Mouse (Mus musculus): ENCODE results near the gene Krtcap3.

Gene Krtcap3

DNA sequence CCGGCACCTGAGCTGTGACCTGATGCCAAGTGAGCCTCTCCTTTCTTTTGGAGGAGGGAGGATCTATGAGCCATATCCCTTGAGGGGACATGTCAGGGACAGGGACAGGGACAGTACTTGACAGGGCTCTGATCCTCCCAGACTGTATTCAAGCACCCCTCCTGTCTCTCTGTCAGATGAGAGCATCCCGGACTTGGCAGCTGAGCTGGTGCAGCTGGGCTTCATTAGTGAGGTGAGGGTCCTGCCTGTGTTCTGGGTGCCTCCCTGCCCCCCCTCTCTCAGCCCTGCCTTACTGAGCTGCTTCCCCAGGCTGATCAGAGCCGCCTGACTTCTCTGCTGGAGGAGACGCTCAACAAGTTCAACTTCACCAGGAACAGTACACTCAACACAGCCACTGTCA lies 775 bp upstream of the Krtcap3 start:
- in situ Hi-C loops (cut with MboI; ENCODE audit: low pct_unique_long_range_greater_than_20kb in 1 of 2, low sequenced_read_pairs in 2 of 2, unreplicated experiment in 1 of 2) = no loop called here

DNA sequence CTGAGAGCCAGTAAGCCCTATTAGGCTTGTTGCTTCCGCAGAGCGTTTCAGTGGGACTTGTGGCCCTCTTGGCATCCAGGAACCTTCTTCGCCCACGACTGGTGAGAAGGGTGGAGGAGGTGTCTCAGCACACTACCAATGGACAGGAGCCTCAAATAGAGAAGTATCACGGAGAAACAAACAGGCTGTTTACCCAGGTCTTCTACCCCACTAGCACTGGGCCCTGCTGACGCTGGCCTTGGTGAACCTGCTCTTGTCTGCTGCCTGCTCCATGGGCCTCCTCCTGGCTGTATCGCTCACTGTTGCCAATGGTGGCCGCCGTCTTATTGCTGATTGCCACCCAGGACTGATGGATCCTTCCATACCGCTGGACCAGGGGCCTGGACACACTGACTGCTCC lies 660 bp downstream of the Krtcap3 start:
- in situ Hi-C loops (cut with MboI; ENCODE audit: low pct_unique_long_range_greater_than_20kb in 1 of 2, low sequenced_read_pairs in 2 of 2, unreplicated experiment in 1 of 2) = no loop called here

DNA sequence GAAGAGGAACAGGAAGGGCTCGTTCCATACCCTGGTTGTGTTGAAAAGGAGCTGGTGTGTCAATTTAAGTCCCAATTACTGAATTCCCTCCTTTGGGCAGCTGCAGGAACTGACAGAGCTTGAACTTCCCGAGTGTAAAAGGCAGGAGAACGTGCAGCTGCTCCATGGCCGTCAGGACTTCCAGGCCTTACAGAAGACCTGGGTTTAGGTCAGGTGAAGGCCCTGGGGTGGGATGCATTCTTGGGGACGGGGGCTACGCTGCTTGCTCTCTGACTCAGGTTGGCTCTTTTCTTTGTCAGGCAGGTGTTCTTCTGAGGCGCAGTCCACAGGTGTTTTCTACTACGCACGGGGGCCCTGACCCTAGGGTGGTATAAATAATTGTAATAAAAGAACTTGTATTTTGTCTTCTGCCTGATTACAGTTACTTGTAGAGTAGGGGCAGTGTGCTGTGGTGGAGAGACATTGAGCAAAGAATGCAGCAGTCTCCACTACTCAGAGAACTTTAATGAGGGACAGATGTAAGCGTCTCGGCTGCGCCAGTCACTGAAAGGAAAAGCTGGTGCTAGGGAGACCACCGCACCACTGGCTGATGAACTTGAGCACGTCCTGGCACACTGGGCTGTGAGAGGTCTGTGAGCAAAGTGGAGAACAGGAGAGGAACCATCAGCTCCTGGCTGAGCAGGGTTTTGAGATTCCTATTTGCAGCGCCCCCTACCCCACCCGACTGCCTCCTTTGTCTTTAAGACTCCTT lies 1.5 kb downstream of the Krtcap3 start:
- in situ Hi-C loops (cut with MboI; ENCODE audit: low pct_unique_long_range_greater_than_20kb in 1 of 2, low sequenced_read_pairs in 2 of 2, unreplicated experiment in 1 of 2) = no loop called here

DNA sequence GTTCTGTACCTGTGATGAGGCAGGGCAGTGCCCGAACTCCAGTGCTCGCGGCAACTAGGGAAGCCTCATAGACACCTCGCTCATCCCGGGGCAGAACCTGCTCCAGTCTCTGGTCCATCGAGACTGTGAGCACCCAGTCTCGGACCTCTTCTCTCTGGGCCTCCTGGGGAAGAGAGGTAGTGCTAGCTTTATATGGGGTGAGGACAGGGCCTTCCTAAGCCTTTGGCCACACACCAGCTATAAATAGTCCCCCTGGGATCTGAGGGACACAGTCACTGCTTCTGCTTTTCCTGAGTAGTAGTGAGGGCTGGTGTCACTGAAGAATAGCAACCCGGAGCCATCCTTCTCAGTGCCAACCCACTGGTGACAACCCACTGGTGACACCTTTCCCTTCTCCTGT lies 2.3 kb downstream of the Krtcap3 start:
- in situ Hi-C loops (cut with MboI; ENCODE audit: low pct_unique_long_range_greater_than_20kb in 1 of 2, low sequenced_read_pairs in 2 of 2, unreplicated experiment in 1 of 2) = no loop called here

DNA sequence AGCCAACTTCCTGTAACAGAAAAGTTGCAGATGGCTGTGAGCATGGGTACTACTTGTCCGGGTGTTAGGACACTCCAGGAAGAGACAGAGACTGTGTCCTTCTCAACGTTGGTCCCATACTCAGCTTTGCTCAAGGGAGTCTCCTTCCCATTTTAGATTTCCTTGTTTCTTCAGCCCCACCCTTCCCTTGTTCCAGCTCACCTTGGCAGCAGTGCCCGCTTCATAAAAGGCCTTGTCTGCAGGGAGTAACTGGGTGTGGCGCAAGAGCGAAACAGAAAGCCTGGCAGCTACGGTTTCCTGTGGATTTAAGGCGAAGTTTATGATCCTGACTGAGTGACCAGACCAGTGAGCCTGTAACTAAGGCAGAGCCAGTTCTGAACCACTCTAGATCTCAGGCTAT lies 3.0 kb downstream of the Krtcap3 start:
- in situ Hi-C loops (cut with MboI; ENCODE audit: low pct_unique_long_range_greater_than_20kb in 1 of 2, low sequenced_read_pairs in 2 of 2, unreplicated experiment in 1 of 2) = no loop called here

- in situ Hi-C loops (cut with MboI; ENCODE audit: low pct_unique_long_range_greater_than_20kb in 1 of 2, low sequenced_read_pairs in 2 of 2, unreplicated experiment in 1 of 2) = no loop called here
Measured at GRCm38 (mm10) chr5:31254901-31255300, 3.4 kb downstream of the Krtcap3 start.

GRCm38 (mm10) chr5:31255381-31255780 lies 3.9 kb downstream of the Krtcap3 start:
- in situ Hi-C loops (cut with MboI; ENCODE audit: low pct_unique_long_range_greater_than_20kb in 1 of 2, low sequenced_read_pairs in 2 of 2, unreplicated experiment in 1 of 2) = no loop called here

GRCm38 (mm10) chr5:31255971-31256370 lies 4.5 kb downstream of the Krtcap3 start:
- in situ Hi-C loops (cut with MboI; ENCODE audit: low pct_unique_long_range_greater_than_20kb in 1 of 2, low sequenced_read_pairs in 2 of 2, unreplicated experiment in 1 of 2) = no loop called here

DNA sequence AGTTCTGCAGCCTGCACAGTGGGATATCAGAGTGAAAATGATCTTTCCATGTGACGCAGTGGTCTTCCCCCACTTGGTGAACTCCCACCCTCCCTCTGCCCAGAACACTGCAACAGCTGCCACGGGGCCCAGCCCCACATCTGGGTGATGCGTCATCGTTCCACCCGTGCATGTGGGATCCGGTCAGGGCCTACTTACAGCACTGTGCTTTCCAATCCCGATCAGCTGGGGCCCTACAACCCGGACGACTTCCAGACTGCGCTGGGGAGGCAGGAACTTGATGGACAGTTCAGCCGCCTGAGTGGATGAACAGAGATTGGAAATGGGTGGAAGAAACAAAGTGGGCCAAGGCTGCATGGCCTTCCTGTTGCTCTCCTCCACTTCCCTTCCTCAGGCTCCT lies 6.1 kb downstream of the Krtcap3 start:
- in situ Hi-C loops (cut with MboI; ENCODE audit: low pct_unique_long_range_greater_than_20kb in 1 of 2, low sequenced_read_pairs in 2 of 2, unreplicated experiment in 1 of 2) = no loop called here

GRCm38 (mm10) chr5:31266101-31266500 lies 14.6 kb downstream of the Krtcap3 start:
- in situ Hi-C loops (cut with MboI; ENCODE audit: low pct_unique_long_range_greater_than_20kb in 1 of 2, low sequenced_read_pairs in 2 of 2, unreplicated experiment in 1 of 2) = no loop called here

DNA sequence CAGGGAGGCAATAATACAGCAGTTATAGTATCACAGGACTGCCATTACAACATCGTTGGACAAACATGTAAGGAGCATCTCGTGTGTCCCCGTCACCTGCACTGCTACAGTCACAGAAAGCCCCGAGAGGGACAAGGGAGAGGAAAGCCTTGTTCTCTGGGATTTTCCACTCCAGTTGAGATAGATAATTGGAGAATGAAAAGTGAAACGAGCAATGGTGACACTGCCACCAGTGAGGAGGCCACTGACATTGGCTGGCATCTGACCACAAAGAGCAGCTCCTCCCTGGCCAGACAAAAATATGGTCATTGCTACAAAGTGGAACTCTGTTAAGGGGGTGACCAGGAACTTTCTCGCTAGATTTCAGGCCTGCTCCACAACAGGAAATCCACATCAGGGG lies 16.2 kb downstream of the Krtcap3 start:
- in situ Hi-C loops (cut with MboI; ENCODE audit: low pct_unique_long_range_greater_than_20kb in 1 of 2, low sequenced_read_pairs in 2 of 2, unreplicated experiment in 1 of 2) = no loop called here

GRCm38 (mm10) chr5:31273018-31273417 lies 21.5 kb downstream of the Krtcap3 start:
- in situ Hi-C loops (cut with MboI; ENCODE audit: low pct_unique_long_range_greater_than_20kb in 1 of 2, low sequenced_read_pairs in 2 of 2, unreplicated experiment in 1 of 2) = no loop called here

DNA sequence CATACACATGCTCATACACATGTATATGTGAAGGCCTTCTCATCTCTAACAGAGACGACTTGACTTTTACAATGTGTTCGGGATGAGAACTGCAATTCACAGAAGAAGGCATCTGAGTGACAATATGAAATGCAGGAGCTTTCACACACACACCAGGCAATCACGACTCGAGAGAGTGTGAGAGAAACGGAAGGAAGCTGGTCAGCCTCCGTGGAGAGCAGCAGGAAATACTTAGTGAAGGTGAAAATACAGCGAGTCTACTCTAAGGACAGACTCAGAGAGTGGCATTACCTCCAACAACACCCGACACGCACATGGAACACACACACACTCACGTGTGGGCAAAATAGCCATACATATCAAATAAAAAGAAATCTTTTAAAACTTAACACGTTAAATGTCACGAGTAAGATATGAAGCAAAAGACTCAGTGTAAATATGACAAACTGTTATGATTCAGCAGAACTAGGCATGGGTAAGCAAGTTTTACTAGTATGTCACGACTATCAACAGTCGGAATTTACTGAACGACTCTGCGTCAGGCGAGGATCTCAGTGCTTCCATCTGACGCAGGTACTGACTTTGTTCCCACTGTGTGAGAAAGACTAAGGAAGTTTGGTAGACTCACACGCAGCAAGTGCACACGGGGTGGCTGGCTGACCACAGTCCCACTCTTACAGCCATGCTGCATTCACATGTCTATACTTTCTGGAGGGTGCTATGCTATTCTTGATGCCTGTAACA lies 27.9 kb downstream of the Krtcap3 start:
- in situ Hi-C loops (cut with MboI; ENCODE audit: low pct_unique_long_range_greater_than_20kb in 1 of 2, low sequenced_read_pairs in 2 of 2, unreplicated experiment in 1 of 2) = no loop called here

- in situ Hi-C loops (cut with MboI; ENCODE audit: low pct_unique_long_range_greater_than_20kb in 1 of 2, low sequenced_read_pairs in 2 of 2, unreplicated experiment in 1 of 2) = no loop called here
Measured at GRCm38 (mm10) chr5:31288225-31288624, 36.7 kb downstream of the Krtcap3 start.

GRCm38 (mm10) chr5:31288655-31289054 lies 37.2 kb downstream of the Krtcap3 start:
- in situ Hi-C loops (cut with MboI; ENCODE audit: low pct_unique_long_range_greater_than_20kb in 1 of 2, low sequenced_read_pairs in 2 of 2, unreplicated experiment in 1 of 2) = no loop called here

DNA sequence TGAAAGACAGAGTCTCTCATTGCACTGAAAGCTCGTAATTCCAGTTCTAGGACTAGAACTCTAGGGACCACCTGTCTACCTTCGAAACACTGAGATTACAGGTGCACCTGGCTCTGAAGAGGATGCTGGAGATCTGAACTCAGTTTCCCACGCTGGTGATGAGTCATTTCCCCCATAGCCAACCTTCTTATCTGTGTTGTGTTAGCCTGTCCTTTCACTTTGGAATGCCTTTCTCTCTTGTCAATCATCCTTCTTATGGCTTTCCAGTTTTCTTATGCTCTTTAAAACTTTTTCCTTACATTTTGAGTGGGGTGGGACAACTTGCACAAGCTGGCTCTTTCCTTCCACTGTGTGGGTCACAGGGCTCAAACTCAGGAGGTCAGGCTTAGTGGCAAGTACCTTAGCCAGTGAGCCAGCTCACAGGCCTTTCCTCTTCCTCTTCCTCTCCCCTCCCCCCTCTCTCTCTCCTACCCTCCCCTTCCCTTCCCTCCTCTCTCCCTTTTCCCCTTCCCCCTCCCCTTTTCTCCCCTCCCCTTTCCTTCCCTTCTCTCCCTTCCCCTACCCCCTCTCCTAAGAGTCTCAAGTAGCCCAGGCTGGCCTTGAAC lies 38.2 kb downstream of the Krtcap3 start:
- in situ Hi-C loops (cut with MboI; ENCODE audit: low pct_unique_long_range_greater_than_20kb in 1 of 2, low sequenced_read_pairs in 2 of 2, unreplicated experiment in 1 of 2) = no loop called here

DNA sequence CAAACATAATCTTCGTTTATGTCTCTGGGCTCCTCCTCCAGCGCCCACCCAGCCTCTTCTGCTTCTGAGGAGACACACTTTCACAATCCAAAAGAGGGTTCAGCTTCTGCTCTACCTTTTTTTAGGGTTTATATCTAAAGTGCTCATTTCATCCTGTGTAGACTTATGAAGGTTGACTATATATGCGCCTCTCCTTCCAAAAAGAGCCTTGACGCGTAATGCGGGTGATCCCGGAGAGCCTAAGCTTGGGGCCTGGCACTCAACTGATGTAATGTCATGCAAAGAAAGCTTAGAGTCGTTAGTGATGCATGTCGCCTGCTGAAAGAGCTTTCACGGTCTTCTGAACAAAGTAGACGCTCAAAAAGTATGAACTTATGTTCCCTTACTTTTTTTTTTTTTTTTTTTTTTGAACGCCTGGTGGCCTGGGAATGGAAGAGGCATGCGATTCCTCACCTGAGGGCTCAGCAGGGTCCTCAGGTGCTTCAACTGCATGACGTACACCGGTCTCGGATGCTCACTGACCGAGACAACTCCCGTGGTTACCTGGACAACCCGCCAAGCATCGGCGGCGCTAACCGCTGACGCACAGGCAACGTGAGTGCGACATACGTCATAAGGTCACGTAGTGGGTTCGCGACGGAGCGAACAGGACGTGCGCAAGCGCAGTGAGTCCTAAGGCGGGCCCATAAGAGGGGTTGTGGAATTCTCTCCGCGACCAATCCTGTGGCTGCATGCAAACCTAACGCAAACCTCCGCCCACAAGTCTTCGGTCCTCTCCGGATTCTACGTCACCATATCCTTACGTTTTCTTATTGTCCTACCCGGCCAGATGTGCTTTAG lies 39.2 kb downstream of the Krtcap3 start, which contains the start of gene Ift172:
Gene Ift172 (minus strand): TSS at position 596 of the 840 bp plus-strand sequence.
- in situ Hi-C loops (cut with MboI; ENCODE audit: low pct_unique_long_range_greater_than_20kb in 1 of 2, low sequenced_read_pairs in 2 of 2, unreplicated experiment in 1 of 2) = no loop called here

DNA sequence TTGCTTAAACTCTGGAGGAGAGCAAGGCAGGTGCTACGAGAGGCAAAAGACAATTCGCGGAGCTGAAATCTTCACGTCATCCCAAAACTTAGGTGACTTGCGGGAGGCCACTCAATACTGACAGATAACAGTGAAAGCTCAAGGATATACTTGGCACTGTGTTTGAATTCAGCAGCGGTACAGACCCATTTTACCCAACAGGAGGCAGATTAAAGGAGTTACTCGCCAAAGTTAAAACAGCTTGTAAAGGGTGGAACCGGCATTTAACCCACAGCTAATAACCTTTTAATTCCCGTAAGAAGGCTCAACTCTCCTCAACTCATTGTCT lies 39.8 kb downstream of the Krtcap3 start:
- in situ Hi-C loops (cut with MboI; ENCODE audit: low pct_unique_long_range_greater_than_20kb in 1 of 2, low sequenced_read_pairs in 2 of 2, unreplicated experiment in 1 of 2) = no loop called here

All from mouse embryonic stem cell (cell line).